Mouse (Mus musculus): ENCODE results near the gene Crlf3.
"Not testable (repeated sequence)": the region's sequence is repeated elsewhere in the genome, so short reads cannot be mapped to it uniquely, and the experiment has no call there.

The Crlf3 gene

DNA sequence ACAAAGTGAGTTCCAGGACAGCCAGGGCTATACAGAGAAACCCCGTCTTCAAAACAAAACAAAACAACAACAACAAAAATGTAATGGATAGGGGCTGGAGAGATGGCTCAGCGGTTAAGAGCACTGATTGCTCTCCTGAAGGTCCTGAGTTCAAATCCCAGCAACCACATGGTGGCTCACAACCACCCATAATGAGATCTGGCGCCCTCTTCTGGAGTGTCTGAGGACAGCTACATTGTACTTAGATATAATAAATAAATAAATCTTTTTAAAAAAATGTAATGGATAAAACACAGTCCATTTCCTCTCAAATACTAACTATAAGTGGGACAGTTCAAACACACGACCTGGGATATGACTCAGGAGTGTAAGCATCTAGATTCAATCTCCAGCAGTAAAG lies 14.4 kb downstream of the Crlf3 start:
- not testable (repeated sequence) for DNase-seq (ENCODE audit: low spot score)

DNA sequence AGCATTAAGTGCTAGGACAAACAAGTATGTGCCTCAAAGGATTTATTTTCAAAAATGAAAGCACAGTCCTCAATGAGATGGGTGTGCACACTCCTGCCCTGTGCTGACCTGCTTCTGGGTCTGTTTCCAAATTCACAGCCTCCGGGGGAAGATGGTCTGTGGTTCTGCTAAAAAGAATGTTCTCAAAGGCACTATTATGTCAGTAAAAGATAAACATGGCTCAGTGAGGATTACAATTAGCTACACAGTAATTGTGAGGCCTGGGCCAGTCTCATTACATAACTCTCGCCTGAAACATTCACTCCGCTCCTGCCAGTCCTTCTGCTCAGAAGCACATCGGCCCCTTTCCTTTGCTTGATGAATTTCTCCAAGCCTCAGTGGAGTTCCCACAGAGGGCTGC lies 18.6 kb downstream of the Crlf3 start:
- no peak for DNase-seq (ENCODE audit: low spot score)

DNA sequence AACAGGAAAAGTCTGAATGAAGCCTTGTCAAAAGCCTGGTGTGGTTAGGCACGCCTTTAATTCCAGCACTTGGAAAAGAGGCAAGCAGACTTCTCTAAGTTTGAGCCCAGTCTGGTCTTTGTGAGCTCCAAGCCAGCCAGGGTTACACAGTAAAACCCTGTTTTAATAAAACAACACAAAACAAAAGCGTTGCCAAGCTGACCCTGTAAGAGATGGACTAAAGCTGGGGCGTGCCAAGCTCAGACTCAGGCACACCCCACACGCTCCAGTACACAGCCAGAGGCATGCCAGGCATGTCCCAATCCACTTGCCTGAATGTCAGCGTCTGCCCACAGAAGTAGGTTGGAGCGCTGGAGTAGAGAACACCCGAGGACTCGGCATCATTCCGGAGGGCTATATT lies 24.6 kb downstream of the Crlf3 start:
- no peak for DNase-seq (ENCODE audit: low spot score)

DNA sequence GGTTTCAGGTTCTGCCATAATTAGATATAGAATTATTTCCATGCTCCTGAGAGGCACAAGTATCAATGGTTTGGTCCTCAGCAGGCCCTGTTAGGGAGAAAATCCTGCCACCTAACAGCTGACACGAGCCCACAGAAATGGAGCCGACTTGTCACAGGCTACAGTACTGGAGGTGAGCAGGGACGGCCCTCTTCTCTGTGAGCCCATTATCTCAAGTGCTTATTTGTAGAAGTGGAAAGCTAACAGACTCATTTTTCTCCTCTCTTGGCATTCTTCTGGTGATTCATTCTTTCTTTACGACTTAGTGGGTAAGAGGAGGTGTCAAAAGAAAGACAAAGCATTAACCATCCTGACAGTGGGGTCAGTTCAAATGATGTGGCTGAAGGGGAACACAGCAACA lies 26.1 kb downstream of the Crlf3 start:
- DNase-seq (ENCODE audit: low spot score) = no peak

DNA sequence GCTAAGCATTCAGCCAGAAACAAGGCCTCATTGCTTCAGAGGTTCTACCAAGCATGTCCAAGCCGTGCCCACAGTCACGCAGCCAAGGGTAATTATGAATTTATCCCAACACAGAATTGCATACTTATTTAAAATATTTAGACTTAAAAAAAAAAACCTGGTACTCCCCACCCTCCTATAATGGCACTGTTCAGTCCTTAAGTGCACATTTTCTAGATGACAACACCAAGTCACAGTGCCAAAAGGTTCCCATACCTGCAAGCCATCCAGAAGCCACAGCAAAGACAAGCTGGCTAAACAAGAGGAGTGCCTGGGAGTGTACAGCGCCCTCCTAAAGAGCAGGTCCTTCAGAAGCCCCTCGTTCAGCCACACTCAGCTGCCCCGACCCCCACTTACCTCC lies 27.6 kb downstream of the Crlf3 start:
- DNase-seq (ENCODE audit: low spot score) = no peak

DNA sequence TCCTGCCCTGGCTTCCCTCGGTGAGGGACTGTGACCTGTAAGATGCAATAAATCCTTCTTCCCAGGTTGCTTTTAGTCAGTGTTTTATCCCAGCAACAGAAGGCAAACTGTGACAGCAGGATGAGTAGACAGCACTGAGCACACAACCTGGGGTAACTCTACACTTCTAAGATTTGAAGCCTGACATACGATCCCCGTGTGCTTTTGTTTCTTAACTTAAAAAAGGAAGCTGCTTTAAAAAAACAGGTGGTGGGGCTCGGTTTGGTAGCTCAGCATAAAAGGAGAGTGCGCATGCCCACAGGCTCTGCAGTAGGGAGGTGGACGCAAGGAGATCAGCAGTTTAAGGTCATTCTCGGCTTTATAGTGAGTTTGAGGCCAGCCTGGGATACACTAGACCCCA lies 28.3 kb downstream of the Crlf3 start:
- no peak for DNase-seq (ENCODE audit: low spot score)

DNA sequence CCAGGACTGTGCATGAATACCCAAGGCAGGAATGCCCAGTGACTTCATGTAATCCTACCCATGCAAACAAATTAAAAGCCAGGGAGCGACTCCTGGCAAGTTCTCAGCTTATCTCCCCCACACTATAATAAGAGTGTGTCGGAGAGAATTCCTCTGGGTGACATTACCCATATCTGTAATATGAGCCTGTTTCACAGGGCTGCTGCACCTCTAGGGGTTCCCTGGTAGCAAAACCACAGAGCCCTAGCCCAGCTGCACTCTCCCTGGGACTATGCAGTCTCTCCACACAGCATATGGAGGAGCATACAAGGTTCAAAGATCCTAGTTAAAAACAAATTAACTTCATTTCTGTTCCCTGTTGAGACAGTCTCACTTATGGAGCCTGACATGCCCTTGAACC lies 30.7 kb downstream of the Crlf3 start:
- no peak for DNase-seq (ENCODE audit: low spot score)

DNA sequence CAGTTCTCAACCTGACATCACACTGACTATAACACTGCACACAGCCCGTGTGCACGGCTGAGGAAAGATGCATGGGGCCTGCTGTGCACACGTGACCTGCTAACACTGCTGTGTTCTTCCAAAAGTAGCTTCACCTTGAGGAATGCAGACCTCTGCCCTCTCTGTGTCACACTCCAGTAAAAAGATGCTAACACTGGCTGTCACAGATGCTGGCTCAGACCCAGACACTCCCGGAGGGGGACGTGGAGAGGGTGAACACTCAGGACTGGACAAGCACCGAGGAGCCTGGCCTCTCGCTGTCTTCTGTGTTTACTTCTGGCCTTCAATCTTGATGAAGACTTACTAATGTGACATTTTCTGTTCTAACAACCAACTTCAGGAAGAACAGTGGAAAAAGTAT lies 33.9 kb downstream of the Crlf3 start:
- DNase-seq (ENCODE audit: low spot score) = no peak

DNA sequence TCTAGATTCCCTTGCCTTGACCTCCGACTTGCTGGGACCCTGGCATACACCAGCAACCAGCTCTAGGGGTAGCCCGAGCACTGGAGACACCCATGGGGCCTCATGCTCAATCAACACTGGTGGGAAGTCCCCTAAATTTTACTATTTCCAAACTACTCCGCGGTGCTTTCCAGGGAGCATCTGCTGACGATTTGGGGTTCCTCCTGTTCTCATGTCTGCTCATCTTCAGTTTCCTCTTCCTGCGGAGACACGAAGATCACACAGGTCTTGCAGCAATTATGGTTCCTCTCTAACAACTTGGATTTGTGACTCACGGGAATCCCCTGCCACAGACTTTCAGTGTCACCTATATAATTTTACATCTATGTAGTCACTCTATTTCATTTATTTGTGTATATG lies 37.4 kb downstream of the Crlf3 start:
- DNase-seq (ENCODE audit: low spot score) = no peak

DNA sequence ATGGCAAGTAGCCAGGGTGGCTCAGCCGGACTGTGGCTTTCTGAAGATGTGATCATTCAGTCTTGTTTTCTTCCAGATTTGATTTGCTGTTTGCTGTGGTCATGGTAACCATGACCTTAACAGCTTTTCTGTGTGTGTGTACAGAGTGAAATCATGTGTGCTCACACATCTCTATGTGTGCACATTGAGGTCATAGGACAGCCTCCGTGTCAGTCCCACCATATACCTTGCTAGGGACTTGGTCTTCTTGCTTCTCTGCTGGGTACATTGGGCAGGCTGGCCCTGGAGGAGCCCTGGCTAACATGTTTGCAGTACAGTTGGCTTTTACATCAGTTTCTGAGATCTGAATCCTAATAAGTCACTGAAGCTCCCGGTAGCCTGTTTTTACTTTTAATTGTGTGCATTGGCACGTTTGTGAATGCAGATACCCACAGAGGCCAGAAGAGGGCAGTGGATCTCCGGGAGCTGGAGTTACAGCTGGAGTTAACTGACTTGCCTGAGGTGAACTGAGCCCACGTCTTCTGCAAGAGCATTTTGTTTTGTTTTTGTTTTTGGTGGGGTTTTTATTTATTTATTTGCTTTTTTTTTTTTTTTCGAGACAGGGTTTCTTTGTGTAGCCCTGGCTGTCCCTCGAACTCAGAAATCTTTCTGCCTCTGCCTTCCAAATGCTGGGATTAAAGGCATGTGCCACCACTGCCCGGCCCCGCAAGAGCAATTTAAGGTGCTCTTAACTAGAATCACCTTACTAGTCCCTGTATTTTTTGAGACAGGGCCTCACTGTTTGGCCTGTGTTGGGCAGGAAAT lies 38.0 kb downstream of the Crlf3 start:
- DNase-seq (ENCODE audit: low spot score) = peak; percentile 62

DNA sequence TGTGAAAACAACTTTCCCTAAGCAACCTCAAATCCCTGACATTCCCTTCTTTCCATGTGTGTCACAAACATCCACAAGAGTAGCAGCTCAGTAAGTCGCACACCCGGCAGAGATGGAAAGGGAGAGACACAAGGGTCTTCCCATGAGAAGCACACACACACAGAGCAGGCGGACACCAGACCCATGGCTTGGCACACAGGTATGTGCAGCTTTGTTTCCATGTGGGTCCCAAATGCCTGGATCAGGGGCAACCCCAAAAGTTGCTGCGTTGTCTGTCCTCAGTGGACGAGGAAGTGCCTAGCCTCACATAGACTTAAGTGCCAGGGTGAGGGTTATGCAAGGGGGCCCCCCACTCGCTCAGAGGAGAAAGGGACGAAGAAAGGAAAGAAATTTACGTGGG lies 43.3 kb downstream of the Crlf3 start:
- DNase-seq (ENCODE audit: low spot score) = no peak

DNA sequence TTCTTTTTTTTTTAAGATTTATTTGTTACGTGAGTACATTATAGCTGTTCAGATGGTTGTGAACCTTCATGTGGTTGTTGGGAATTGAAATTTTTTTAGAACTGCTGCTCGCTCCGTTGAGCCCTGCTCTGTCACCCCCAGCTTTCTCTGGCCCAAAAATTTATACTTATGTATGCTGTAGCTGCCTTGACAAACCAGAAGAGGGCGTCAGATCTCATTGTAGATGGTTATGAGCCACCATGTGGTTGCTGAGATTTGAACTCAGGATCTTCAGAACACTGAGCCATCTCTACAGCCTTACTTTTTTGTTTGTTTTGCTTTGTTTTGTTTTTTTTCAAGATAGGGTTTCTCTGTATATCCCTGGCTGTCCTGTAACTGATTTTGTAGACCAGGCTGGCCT lies 59.5 kb downstream of the Crlf3 start:
- DNase-seq (ENCODE audit: low spot score) = no peak

DNA sequence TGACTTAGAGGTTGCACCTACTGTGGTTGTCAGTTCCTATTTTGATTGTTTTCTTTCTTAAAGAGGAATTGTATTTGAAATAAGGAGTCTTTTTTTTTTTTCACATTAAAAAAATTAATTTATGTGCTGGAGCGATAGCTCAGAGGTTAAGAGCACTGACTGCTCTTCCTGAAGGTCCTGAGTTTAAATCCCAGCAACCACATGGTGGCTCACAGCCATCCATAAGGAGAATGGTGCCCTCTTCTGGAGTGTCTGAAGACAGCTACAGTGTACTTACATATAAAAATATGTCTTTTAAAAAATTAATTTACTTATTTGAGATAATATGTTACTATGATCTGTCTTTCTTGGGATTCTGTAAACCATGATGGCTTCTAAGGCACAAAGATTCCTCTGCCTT lies 61.0 kb downstream of the Crlf3 start:
- DNase-seq (ENCODE audit: low spot score) = no peak

DNA sequence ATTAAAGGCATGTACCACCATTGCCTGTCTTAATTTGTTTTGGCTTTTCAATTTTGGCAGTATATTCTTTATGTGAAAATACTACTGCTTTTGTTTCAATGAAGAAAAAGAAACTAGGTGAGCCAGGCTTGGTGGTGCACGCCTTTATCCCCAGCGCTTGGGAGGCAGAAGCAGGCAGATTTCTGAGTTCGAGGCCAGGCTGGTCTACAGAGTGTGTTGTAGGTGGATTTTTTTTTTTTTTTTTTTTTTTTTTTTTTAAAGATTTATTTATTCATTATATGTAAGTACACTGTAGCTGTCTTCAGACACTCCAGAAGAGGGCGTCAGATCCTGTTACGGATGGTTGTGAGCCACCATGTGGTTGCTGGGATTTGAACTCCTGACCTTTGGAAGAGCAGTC lies 64.3 kb downstream of the Crlf3 start:
- not testable (repeated sequence) for DNase-seq (ENCODE audit: low spot score)

Measured in embryo, embryonic 10 days (tissue).